Mouse (Mus musculus) olfactory bulb, adult 2 months (tissue): ENCODE measurements at regions not wholly inside any gene's neighbourhood (a gene's known extent, or its start where the extent isn't known, plus 50 kb on each side); places are given as distances from the start of the nearest gene placed in this dataset.

Source experiments
- CTCF ChIP-seq: fragments of 200-500 bp; IDR thresholded peaks from 2 replicates; pipeline ENCODE4 v1.5.1; 2012; ENCODE audit warnings: low read depth, mild to moderate bottlenecking, low read length, moderate library complexity; ENCODE audit not compliant: insufficient read depth
- POLR2A ChIP-seq: fragments of 200-500 bp; IDR thresholded peaks from 2 replicates; pipeline ENCODE4 v1.6.1; 2012; ENCODE audit warnings: mild to moderate bottlenecking, low read depth, low read length, moderate library complexity; ENCODE audit not compliant: insufficient read depth

DNA sequence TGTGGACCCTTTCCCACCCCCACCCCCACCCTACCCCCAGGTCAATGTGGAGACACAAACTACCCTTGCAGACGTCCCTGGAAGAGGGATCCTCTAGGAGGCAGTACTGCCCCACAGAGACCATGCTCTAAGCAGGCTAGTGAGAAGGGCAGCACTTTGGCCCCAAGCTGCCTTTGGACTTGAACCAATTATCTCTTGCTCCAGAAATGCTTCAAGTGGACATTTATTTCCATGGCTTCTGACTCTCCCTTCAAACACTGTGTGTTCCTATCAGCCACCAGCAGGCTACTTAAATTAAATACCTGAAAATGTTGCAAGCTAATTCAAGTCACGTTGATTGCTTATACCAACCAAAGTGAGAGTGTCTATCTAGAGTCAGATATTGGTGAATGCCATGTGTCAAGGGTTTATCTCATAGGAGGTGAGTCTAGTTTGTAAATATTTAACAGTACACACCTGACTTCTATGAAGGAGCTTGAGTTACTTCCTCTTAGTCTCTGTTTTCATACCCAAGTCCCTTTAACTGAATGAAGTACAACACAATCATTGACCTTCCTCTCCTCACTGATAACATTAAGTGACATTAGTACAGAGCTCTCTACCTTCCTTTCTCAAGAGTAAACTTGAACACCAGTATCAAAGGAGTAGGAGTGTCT is 435.7 kb downstream of the Efnb2 start:
- TF ChIP-seq CTCF (no peak), POLR2A (no peak)
